Mouse (Mus musculus): Measurements from ENCODE around the gene Ccl12.

GRCm38 (mm10) chr11:82062226-82062625 is 39.4 kb upstream of the Ccl12 start:
- TF ChIP-seq POLR2A (IDR thresholded peaks at IDR 0.05; ENCODE audit: extremely low read depth, insufficient read depth, low read length) (no peak), CTCF (IDR thresholded peaks at IDR 0.05; ENCODE audit: low read depth, low read length) (no peak)
